Mouse (Mus musculus) yolk sac, embryonic 10.5 days (tissue): ENCODE results near the gene Amhr2.

ENCODE experiments used
- DNase-seq: peaks from one replicate; pipeline ENCODE4 v3.0.0-alpha.2; 2017; ENCODE audit warnings: low spot score

Amhr2 gene

GRCm38 (mm10) chr15:102423602-102424240, 21.4 kb upstream of the Amhr2 start:
- no peak for DNase-seq

DNA sequence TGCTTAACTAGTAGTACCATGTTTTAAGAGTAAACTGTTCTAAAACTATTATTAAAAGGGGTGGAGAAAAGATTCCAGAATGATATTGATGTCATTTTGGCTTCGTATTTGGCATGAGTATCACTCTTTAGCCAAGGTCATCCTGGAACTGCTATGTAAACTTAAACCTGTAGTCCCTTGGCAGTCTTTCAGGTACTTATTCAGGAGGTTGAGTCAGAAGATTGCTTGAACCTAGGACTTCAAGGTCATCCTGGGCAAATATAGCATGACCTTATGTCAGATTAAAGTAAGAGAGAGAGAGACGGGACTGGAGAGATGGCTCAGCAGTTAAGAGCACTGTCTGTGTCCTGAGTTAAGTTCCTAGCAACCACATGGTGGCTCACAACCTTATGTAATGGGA, 20.5 kb upstream of the Amhr2 start:
- no peak for DNase-seq

DNA sequence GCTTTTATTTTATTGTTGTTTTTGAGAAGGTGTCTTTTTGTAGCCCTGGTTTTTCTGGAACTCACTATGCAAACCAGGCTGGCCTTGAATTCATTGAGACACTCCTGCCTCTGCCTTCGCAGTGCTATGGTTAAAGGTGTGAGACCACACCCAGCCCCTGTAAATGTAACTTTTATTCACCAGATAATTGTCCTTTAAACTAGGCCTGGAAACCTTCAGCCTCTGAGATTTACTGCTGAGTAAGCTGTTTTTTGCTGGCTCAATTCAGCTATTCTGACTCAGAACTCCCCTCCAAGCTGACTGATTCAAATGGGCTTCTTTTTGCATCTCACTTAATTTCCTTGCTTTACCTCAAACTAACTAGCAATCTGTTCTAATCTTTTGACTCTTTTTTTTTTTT, 18.2 kb upstream of the Amhr2 start:
- no peak for DNase-seq

DNA sequence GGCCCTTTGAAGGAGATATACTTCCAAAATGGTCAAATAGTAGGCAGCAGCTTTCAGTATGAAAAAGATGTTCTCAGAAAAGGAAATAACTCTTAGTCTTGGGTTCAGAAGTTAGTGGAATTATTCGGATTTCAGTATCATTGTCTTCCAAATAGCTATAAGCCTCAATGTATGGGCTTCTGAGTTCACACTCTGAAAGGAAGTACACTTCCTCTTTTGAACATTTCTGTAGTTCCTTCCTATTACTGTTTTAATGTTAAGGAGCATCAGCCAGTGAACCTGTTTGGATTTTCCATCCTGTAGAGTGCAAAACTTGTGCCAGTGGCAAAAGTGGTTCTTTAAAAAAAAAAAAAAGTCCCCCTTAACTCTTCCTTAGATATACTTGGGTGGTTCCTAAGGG, 13.1 kb upstream of the Amhr2 start:
- DNase-seq = no peak

GRCm38 (mm10) chr15:102433173-102433572, 12.0 kb upstream of the Amhr2 start:
- DNase-seq = no peak

DNA sequence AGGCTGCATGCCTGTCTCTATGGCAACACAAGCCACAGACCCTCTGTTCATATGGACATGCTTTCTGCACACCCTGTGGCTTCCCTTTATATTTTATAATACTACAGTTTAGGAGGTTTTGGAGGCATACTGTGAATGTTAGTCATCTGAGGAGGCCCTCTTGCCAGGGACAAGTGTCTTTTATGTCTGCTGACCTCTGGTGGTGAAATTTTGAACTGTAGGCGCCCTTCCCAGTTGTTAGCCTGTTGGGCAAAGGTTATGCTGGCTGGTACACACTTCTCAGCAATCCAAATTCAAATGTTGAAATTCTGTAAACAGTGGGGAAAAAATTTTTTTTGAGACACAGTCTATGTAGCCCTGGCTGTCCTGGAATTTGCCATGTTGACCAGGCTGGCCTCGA, 2.7 kb upstream of the Amhr2 start:
- peak; percentile 77 for DNase-seq

DNA sequence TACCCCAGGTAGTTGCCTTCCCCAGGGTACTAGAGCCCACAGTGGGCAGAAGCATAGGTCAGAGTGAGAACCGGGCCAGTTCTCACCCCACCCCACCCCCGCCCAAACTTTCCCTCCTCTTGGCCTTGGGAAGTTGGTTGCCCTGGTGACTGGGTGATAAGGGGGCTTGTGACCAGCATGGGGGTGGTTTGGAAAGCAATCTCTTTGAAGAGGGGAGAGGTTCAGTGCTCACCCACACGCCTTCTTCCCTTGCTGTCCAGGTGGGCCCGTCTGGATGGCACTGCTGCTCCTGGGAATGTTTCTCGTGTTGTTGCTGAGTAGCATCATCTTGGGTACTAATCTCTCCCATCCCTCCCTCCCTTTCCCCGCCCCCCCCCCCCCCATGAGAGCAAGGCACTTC, 1.3 kb downstream of the Amhr2 start:
- DNase-seq = no peak

GRCm38 (mm10) chr15:102449366-102449765, 4.2 kb downstream of the Amhr2 start:
- no peak for DNase-seq

- DNase-seq = peak; percentile 86
Observed at GRCm38 (mm10) chr15:102450928-102451327, 5.8 kb downstream of the Amhr2 start.

DNA sequence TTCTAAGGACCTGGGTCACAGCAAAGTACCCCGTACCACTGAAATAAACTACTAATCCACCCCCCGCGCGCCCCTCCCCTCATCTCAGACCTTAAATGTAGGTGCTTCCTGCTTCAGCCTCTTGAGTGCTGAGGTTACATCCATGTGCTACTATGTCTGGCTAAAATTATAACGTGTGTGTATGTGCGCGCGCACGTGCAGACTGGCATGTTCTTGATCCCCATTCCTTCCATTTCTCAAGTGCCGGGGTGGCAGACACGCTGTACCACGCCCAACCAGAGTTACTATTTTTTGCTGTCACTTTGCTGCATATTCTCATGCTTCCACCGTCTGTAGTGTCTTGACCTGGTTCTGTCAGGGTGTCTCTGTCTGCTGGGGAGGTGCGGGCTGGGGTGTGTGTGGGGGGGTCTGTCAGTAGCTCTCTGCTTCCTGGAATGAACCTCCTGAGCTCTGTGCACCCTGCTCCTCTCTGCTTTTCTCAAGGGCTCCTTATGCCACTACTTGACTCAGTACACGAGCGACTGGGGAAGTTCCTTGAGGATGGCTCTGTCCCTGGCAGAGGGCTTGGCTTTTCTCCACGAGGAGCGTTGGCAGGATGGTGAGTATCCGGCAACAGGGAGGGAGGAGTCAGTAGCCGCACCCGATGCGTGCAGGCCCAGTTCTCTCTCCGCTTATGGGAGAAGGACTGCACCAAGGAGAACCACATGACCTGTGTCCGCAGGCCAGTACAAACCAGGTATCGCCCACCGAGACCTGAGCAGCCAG, 6.7 kb downstream of the Amhr2 start:
- no peak for DNase-seq

GRCm38 (mm10) chr15:102455993-102456392, 10.8 kb downstream of the Amhr2 start:
- DNase-seq = no peak

- DNase-seq = no peak
Observed at GRCm38 (mm10) chr15:102458050-102458736, 13.0 kb downstream of the Amhr2 start.

- peak; percentile 96 for DNase-seq
Observed at GRCm38 (mm10) chr15:102458904-102459317, 13.7 kb downstream of the Amhr2 start, which contains the start of gene Prr13. Gene Prr13 (plus strand): TSS chr15:102459028.

- no peak for DNase-seq
Observed at GRCm38 (mm10) chr15:102459381-102459780, 14.2 kb downstream of the Amhr2 start.

GRCm38 (mm10) chr15:102459847-102460246, 14.7 kb downstream of the Amhr2 start:
- no peak for DNase-seq

DNA sequence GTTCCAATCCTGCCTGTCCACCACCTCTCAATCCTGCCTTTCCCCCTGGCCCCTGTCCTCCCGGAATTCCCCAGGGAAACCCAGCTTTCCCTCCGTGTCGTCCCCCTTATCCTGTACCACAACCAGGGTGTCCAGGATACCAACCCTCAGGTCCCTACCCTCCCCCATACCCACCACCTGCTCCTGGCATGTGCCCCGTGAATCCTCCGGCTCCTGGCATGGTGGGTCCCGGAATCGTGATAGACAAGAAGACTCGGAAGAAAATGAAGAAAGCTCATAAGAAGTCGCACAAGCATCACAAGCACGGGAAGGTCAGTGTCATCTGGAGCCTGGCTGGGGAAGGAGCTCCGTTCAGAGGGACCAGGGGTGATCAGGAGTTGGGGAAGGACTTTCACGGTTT, 15.2 kb downstream of the Amhr2 start:
- no peak for DNase-seq

DNA sequence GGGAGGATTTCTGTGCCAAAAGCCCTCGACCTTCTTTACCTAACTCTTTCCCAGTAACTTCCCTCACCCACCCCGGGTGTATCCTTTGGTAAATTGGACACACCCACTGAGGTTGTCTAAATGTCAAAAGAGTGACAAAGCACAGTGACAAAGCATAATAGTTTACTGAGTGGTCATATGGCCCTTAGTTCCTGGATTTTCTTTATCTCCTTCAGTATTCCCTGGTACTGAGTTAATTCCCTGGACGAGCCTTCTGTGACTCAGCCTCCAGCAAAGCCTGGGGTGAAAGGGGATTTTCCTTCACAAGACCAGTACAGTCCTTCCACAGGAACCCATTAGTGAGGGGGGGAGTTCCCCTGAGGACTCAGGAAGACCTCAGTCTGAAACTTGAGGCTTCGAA, 15.8 kb downstream of the Amhr2 start:
- DNase-seq = no peak

DNA sequence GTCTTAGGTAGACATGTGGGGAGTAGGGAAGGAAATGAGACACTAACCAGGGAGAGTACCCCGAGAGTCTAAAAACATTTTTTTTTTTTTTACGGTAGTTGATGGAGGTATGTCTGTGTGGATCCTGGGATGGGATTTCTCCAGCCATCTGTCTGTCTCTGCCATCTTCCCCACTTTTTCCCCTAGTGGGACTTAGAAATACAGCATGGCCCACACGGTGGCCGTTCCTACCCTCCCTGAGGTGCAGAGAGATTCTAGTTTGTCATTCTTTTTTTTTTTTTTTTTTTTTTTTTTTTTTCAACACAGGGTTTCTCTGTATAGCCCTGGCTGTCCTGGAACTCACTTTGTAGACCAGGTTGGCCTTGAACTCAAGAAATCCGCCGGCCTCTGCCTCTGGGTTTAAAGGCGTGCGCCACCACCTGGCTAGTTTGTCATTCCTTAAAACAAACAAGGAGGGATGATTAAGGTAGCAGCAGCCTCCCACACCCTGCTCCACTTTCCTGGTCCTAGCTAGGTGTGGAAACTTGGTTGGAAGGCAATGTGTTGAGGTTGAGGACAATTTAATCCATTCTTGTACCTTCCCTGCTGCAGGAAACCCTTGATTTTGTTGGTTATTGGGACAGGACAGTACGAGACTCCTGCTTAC, 16.4 kb downstream of the Amhr2 start:
- DNase-seq = no peak

- no peak for DNase-seq
Observed at GRCm38 (mm10) chr15:102463666-102464065, 18.5 kb downstream of the Amhr2 start.

DNA sequence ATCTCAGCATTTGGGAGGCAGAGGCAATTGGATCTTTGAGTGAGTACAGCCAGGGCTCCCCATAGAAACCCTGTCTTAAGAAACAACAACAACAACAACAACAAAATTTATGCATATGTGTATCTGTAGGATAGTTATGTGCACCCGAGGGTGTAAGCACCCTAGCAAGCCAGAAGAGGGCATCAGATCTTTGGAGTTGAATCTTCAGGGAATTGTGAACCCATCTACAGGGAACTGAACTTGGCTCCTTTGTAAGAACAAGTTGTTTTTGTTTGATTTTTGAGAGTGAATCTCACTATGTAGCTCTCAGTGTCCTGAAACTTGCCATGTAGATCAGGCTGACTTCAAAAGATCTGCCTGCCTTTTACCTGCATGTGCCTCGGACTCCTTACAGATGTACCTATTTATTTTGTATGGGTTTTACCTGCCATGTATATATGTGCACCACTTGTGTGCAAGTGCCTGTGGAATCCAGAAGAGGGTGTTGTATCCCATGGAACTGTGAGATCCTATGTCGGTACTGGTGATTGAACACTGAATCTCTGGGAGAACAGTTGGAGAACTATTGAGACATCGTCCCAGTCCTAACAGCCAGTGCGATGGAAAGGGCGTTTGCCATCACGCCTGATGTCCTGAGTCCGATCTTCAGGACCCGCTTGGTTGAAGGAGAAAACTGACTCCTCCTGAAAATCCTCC, 23.7 kb downstream of the Amhr2 start:
- no peak for DNase-seq

- DNase-seq = peak; percentile 97
Observed at GRCm38 (mm10) chr15:102470183-102470604, 25.0 kb downstream of the Amhr2 start, which contains the start of gene Pcbp2. Gene Pcbp2 (plus strand): TSS chr15:102470539.
